Mouse (Mus musculus) MEL-GATA-1-ER (cell line): ENCODE results near the gene Lpin2.

Source experiments
- DNase-seq: peaks from one replicate; pipeline ENCODE4 v3.0.0-alpha.2; 2012; ENCODE audit warnings: low read depth; ENCODE audit errors: extremely low read depth

Lpin2 gene

GRCm38 (mm10) chr17:71202136-71202535 is 19.8 kb downstream of the Lpin2 start:
- no peak for DNase-seq

GRCm38 (mm10) chr17:71203998-71204808 is 21.8 kb downstream of the Lpin2 start:
- peak; percentile 75 for DNase-seq

- no peak for DNase-seq
Observed at GRCm38 (mm10) chr17:71204809-71205091, 22.4 kb downstream of the Lpin2 start.

- no peak for DNase-seq
Observed at GRCm38 (mm10) chr17:71206136-71206893, 24.0 kb downstream of the Lpin2 start.

GRCm38 (mm10) chr17:71207268-71207667 is 24.9 kb downstream of the Lpin2 start:
- DNase-seq, result no peak

- no peak for DNase-seq
Observed at GRCm38 (mm10) chr17:71208376-71208775, 26.0 kb downstream of the Lpin2 start.

GRCm38 (mm10) chr17:71208921-71209320 is 26.6 kb downstream of the Lpin2 start:
- DNase-seq, result no peak

GRCm38 (mm10) chr17:71209936-71210335 is 27.6 kb downstream of the Lpin2 start:
- DNase-seq, result no peak

- peak; percentile 98 for DNase-seq
Observed at GRCm38 (mm10) chr17:71211962-71212646, 29.7 kb downstream of the Lpin2 start.

GRCm38 (mm10) chr17:71213666-71214065 is 31.3 kb downstream of the Lpin2 start:
- DNase-seq, result no peak

GRCm38 (mm10) chr17:71214514-71215240 is 32.3 kb downstream of the Lpin2 start:
- peak; percentile 27 for DNase-seq

- peak; percentile 34 for DNase-seq
Observed at GRCm38 (mm10) chr17:71215241-71215839, 33.0 kb downstream of the Lpin2 start.

- DNase-seq, result no peak
Observed at GRCm38 (mm10) chr17:71216263-71216662, 33.9 kb downstream of the Lpin2 start.

GRCm38 (mm10) chr17:71217111-71217685 is 34.8 kb downstream of the Lpin2 start:
- no peak for DNase-seq

GRCm38 (mm10) chr17:71221383-71221782 is 39.0 kb downstream of the Lpin2 start:
- DNase-seq, result no peak

- DNase-seq, result no peak
Observed at GRCm38 (mm10) chr17:71223676-71224075, 41.3 kb downstream of the Lpin2 start.

- no peak for DNase-seq
Observed at GRCm38 (mm10) chr17:71224521-71224920, 42.2 kb downstream of the Lpin2 start.

- no peak for DNase-seq
Observed at GRCm38 (mm10) chr17:71225091-71225490, 42.7 kb downstream of the Lpin2 start.

- DNase-seq, result no peak
Observed at GRCm38 (mm10) chr17:71227128-71227895, 45.0 kb downstream of the Lpin2 start.

GRCm38 (mm10) chr17:71228651-71229050 is 46.3 kb downstream of the Lpin2 start:
- DNase-seq, result no peak
